Mouse (Mus musculus): ENCODE results near the gene Rtn4.

DNA sequence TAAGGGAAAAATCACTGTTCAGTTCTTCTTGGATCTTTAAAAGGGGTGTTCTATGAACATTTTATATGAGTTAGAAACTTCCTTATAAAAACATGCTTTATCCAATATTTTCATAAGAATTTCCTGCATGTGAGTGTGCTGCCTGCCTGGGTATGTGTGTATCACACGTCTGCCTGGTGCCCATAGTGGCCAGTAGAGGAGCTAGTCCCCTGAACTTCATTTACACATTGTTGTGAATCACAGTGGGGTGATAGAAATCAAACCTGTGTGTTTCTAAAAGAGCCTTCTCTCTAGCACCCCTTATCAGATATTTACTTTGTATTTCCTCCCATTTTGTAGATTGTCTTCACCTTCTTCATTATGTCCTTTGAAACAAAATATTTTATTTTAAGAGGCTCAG lies 32.9 kb downstream of the Rtn4 start:
- TF ChIP-seq CTCF (IDR thresholded peaks at IDR 0.05), result peak; percentile 27; the same call in 1 of the 2 replicates
- no peak for TF ChIP-seq POLR2A (IDR thresholded peaks at IDR 0.05; ENCODE audit: insufficient read depth, low read depth, low read length)

Data from heart, adult 2 months (tissue).